Mouse (Mus musculus): ENCODE data around the gene Bhlhe41.

The Bhlhe41 gene

DNA sequence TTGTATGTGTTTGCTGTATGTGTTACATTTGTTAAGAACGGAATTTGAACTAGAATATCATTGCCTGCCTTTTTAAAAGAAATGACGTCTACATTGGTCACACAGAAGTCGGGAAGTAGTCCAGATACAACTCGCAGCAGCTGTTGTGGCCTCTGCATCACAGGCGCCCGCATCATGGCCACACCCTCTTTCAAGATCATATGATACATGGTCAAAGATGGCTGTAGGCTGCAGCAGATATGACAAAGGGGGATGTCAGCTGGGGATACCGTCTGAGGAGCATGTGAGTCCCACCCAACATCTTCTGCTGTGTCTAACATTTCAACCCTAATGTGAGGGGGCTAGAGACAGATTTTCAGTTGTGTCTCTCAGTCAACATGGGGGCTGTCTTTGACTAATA is 6.7 kb upstream of the Bhlhe41 start:
- no peak for DNase-seq (ENCODE audit: low spot score in 2 of 2)

DNA sequence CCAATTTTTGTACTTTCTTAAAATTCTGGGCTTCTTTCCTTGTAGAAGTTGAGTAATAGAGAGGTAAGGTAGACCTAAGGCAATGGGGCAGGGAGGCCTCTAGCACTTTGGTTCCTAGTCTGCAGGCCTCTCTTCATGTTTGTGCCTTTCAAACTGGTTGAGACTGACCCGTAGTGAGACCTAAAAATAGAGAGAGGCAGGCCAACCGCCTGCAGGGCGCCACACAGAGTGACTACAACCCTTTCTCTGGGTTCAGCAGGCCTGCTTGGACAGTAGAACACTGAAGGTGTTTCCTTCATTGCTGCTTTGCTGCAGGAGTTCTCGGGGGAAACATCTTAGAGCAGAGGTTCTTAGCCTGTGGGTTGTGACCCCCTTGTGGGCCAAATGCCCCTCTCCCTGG is 5.6 kb upstream of the Bhlhe41 start:
- no peak for DNase-seq (ENCODE audit: low spot score in 2 of 2)

DNA sequence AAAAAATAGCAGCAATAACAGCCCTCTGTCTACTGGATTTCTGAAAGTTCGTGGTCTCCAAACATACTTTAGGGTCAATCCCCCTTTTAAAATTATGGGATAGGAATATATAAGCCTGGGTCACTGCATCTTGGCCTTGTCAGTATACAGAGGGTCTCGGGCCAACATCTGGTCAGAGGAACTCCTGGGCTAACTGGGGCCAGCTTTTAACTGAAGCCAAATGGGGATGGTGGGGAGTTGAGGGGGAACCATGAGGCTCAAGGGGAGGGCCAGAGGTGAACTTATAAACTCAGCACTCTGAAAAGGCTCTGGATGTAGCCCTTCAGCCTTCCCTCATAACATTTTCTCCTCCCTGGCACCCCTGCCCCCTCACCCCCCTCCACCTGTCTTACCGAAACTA is 1.8 kb upstream of the Bhlhe41 start:
- no peak for DNase-seq (ENCODE audit: low spot score in 2 of 2)

DNA sequence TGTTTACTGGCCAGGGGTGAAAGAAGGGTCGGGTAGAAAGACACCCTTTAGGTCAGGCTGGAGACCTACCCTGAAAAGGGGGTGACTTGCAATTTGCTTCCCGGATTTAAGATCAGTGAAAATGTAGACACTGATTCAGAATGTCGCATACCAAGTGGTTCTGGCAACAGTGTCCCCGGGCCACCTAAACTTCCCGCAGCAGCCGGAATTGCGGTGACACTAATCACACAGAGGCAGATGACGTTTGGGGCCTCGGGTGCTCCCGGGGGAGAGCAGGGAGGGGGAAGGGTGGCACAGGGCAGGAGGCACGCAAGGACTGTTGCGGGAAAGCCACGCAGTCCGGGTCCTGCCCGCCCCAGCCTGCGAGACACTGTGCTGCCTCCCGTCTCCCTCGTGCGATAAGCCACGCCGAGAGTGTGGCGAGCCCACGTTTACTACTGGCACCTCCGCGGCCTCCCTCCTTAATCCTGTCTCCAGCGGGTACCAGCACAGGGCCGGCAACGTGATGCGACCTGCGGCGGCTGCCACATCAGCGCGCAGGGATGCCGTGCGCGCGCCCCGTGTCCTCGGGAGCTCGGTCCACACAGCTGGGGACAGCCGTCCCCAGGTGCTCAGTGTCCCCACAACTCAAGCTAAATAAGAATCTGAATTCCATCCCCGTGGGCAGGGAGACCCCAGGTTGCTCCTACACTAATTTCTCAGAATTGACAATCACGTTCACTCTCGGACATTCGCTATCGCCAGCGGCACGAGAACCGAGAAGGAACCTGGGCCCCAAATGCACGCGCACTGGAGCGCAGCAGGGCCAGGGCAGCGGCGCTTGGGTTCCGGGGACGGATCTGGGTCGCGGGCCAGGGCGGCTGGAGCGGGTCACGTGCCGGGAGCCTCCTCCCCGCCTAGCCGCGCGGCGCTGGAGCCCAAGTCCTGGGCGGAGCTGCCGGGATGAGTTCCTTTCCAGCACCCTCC is 811 bp upstream of the Bhlhe41 start:
- DNase-seq (ENCODE audit: low spot score in 2 of 2) = peak; percentile 82 to 93

DNA sequence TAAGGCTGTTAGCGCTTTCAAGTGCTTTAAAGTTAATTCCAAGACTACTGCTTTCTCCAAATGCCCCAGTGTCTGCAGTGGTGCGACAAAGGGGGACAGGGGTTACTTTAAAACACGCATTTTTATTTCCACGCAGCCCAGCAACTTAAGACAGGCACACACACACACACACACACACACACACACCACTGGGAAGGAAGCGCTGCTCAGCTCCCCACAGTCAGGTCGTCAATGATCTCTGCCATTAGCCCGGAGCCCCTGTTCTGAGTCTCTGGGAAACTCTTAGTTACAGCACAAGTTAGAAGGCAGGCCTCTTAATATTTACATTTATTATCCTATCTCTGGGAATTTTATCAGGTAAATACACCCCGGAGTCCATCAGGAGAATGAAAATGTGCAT is 1.2 kb downstream of the Bhlhe41 start:
- DNase-seq (ENCODE audit: low spot score in 2 of 2) = no peak

DNA sequence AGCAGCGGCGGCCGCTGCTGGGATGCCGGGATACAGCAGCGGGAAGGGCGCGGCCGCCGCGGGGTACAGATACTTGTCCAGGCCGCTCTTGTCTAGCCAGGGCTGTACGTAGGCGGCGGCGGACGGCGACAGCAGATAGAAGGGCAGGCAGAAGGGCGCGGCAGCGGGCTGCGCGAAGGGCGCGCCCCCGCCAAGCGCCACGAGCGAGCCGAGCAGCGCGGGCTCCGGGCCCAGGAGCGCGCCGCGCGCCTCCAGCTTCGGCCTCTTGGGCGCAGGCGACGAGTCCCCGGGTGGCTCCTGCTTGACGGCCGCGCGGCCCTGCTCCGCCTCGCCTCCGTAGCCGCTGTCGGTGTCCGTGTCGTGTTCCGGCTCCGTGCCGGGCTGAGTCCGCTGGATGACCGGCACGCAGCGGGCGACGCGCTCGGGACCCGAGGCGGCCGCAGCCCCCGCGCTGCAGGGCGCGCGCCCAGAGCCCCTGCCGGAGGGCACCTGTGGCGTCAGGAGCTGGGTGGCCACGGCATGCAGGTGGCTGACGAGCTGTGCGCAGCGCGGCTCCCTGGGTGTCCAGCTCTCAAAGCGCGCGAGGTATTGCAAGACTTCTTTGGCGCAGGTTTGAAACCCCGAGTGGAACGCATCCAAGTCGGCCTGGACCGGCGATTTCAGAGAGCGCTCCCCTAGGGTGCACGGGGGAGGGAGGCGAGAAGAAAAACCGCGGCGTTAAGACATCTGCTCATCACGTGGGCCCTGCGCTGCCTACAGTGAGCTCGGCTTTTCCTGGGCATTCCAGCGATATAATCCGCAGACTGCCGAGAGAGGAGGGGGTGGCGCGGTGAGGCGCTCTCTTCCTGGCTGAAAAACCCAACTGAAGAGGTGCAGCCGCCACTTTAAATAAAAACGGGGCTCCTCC is 2.0 kb downstream of the Bhlhe41 start:
- DNase-seq (ENCODE audit: low spot score in 2 of 2) = peak; percentile 57 to 82

DNA sequence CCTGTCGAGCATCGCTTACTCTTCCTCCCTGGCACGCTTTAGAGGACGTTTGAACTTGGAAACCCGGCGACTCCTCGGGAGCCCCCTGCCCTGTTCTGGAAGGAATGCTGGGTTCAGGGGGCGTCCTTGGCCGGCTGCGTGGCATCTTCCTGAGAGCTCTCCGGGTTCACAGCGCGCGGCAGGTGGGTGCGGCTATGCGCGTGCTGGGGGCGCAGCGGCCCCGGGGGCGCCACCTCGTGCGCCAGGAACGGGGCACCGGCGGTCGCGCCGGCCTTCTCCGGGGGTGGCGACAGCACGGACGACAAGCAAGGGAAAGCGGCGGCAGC is 2.7 kb downstream of the Bhlhe41 start:
- DNase-seq (ENCODE audit: low spot score in 2 of 2) = no peak

DNA sequence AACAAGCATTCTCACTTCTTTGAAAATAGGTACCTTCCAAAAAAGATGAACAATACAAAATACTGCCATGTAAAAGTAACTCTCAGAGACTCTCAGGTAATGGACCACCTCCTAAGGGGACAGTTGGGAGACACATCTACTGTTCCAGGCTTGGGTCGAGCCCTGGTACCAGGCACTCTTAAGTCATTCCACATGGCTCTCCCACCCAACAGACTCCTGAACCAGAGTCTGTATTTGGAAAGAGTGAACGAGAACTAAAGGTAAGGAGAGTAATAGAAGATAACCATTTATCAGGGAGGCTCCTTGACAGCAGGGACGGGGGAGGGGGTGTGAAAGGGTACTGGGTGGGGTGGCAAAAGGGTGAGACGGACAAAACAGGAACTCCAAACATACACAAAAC is 3.0 kb downstream of the Bhlhe41 start:
- DNase-seq (ENCODE audit: low spot score in 2 of 2) = no peak

DNA sequence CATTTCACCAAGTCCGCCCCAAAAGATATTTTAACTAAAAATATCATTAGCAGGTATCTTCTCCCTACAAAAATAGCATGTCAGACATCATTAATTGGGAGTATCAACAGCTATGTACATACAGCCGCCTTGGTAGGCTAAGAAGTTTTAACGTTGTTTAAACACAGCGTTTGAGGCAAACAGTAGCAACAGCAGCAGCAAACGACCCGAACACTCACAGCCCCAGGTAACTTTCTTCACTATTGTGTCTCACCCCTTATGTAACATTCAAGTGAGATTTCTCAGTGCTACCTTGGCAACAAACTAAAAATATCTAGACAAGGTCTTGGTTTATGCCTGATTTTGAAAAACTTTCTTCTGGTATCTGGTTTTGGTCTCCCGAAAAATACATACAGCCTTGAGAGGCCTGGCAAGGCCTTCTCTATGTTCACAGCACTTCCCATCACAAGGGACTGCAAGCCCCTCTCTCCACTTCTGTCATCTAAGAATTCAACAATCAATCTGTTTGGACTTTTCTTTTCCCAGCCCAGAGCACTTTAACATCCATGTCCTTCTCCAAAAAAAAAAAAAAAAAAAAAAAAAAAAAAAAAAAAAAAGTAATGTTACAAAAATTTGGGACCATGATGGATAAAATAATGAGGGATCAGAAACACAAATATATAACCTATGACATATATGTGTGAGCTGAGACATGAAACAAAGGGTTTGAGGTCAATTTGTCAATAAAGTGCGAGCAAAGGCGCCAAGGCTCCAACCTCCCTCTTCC is 3.7 kb downstream of the Bhlhe41 start:
- no peak for DNase-seq (ENCODE audit: low spot score in 2 of 2)

DNA sequence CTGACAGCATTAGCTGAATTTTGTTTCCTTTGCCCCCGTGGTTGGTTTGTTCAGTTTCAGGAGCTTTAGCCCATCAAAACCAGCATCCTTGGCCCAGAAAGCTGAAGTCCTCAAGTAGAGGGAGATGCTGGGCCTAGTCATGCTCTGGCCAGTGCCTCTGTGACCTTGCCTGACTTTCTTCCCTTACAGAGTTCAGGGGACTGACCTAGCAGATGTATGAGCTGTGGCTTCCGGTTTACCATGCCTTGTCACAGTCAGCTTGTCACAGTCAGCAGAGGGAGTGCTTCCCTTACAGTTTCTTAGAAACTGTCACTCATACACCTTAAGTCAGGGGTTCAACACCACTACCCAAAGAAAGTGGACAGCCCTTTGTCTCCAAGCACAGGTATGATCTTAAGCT is 5.0 kb downstream of the Bhlhe41 start:
- DNase-seq (ENCODE audit: low spot score in 2 of 2) = no peak

DNA sequence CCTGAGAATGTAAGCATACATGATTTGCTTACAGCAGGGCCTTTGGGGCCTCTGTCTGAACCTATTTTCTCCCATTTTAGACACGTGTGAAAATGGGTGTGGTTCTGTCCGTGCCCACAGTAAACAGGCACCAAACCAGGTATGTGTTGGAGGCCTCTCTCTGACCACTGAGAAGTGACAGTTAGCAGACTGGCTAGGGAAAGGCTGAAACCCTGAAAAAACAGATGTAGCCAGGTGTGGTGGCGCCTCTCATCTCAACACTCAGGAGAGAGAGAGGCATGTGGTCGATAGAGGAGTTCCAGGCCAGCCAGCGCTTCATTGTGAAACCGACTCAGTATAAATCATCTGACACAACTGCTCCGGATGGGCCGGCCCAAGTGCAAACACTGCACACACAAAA is 6.9 kb downstream of the Bhlhe41 start:
- DNase-seq (ENCODE audit: low spot score in 2 of 2) = no peak

DNA sequence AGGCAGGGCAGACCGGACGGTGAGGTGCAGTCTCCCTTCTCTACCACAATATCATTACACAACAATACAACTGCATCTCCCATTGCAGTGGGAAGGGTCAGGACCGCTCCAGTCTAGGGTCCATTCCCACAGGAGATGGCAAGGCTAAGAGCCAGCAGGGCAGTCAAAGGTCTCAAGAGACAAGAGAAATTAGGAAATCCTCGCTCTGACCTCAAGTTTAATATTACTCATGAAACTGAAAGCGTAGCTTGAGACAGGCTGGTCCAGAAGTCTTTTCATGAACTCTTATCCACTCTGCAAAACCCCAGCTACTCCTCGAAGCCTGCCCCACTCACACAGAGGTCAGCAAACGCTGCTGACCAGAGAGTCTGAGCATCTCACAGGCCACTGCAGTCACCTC is 7.9 kb downstream of the Bhlhe41 start:
- peak in 1 of 2 experiments; percentile 33 for DNase-seq (ENCODE audit: low spot score in 2 of 2)

DNA sequence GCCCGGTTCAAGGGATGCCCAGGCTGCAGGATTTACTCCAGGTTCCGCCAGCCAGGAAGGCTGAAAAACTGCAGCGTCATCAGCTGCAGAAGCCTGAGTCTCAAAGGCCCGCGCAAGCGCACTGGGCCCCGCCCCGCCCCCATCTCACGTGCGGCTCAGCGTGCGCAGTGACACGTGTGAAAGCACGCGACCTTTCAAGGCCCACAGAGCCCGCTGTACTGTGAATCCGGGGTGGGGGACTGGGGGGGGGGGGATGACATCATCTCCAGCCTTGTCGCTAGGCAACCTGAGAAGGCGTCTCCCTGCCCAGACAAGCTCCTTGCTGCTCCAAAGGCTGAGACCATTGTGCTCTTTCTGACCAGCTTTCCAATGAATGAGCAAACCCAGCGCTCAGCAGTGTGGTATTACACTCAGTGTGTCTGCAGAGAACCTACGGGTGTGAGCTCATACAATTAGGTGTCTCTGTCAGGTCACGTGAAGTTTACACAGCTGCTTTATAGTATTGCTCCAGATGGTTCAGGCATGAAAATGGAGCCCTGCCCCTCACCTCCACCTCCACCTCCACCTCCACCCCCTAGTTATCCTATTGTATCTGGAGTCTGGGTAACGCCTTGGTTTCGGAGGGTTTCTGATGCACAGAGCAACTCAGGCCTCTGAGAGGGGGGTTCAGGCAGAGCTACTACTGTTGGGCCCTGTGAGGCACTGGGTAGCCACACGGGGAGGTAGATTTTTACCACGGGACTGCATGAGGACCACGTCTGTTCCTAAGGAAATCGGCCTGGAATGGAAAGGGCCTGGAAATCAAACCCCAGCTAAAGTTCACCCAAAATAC is 9.4 kb downstream of the Bhlhe41 start:
- DNase-seq (ENCODE audit: low spot score in 2 of 2) = peak; percentile 98

DNA sequence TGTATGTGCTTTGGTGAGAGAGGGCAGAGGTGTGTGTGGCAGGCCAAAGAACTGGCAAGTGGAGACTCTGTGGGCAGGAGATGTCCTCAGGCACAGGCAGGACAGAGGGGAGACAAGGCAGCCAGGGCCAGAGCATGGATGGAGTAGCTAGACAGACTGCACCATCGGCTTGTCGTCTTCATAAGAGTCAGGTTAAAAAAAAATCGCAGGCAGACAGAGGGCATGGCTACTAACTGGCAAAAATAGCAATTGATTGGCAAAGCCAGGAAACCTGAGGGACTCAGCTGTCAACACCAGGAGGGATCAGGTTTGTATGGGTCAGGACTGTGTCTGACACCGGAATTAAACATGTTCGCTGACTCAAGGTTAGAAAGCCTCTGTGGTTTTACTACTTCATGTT is 10.6 kb downstream of the Bhlhe41 start:
- DNase-seq (ENCODE audit: low spot score in 2 of 2) = no peak

DNA sequence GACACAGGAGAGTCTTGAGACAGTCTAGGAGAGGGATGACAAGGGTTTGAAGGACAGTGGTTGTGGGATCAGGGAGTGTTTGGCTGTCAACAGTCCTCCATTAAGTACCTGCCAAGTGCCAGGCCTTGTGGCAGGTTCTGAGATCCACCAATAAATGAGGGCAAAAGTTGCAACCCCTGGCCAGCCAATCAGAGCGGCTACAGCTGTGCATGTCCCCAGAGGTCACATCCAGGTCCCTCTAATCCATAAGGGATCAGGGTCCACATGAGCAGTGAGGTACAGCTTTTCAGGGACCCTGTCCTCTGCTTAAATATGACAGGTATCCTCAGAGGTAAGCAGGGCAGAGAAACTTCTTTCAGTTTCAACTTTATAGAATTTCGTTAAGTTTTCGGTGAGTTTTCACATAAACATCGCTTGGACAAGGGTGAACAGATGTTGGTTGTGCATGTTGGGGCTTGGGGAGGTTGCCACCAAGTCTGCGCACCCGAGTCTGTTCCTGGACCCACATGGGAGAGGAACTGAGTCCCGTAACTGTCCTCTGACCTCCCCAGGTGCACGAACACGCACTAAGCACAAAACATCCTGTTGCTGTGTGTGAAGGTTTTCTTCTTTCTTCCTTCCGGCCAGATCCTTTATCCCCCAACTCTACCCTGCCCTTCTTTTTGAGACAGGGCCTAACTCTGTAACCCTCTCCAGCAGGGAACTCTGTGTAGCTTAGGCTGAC is 11.8 kb downstream of the Bhlhe41 start:
- DNase-seq (ENCODE audit: low spot score in 2 of 2) = no peak

DNA sequence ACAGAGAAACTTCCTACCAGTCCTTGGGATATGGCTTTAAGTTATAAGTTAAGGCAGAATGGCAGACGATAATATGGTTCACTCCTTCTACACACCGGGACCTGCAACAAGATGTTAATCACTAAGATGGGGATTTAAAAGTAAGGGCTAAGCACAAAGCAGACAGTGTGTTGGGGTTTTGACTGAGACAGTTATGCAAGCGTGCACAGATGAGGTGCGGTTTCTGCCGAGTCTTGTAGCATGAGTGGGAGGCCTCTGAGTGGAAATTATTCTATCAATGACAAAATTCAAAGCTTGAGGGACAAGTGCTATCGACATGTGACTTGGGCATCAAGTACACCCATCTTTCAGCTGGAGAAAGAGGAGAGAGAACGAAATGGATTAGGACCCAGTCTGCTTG is 12.7 kb downstream of the Bhlhe41 start:
- DNase-seq (ENCODE audit: low spot score in 2 of 2) = no peak

DNA sequence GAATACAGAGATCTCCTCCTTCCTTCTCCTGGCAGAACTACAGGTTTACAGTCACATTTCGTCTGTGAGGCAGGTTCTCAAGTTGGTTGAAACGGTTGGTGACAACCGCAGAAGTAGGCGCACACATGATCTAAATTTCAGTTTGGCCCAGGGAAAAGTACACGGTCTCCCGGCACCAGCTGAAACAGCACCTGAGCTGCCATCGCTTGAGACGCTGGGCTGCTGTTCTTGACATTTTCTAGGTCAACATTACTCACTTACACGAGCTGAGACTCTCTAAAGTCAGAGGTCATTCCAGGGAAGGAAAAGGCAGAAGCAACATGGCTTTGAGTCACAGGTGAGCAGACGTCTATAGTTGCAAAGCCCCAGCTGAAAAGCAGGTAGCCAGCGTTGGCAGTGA is 13.4 kb downstream of the Bhlhe41 start:
- DNase-seq (ENCODE audit: low spot score in 2 of 2) = no peak

DNA sequence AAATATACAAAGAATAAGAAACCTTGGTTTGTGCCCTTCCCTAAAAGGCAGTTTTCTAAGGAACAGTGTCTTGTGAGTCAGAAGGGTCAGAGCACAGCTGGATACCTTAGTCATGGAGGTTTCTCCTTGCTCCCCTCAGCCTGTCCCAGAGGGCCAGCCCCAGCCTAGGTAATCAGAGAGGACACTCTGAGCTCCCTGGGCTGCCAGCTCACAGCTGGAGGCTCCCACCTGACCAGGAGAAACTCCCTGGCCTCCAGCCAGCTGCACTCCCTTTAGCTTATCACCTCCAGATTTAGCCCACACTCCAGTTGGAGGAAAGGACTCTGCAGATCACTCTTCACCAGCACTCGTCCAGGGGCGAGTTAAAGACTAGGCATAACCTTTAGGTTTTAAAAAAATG is 14.6 kb downstream of the Bhlhe41 start:
- no peak for DNase-seq (ENCODE audit: low spot score in 2 of 2)

DNA sequence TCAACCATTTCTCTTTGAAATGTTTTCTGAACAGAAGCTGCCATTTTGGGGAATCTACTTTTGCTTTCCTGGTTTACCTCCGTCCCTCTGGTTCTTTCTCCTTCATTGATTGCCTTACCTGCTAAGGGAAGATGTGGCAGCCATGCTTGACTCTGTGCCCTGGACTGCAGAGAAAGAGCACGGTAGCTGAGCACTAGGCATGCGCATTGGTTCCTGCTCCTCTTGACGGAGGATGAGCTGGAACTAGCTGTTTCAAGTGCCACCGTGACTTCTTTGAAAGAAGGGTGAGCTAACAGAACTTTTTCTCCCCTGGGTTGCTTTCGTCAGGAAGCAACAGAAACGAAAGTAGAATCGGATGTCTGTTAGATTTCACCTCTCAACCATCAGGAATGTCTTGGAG is 17.7 kb downstream of the Bhlhe41 start:
- no peak for DNase-seq (ENCODE audit: low spot score in 2 of 2)

DNA sequence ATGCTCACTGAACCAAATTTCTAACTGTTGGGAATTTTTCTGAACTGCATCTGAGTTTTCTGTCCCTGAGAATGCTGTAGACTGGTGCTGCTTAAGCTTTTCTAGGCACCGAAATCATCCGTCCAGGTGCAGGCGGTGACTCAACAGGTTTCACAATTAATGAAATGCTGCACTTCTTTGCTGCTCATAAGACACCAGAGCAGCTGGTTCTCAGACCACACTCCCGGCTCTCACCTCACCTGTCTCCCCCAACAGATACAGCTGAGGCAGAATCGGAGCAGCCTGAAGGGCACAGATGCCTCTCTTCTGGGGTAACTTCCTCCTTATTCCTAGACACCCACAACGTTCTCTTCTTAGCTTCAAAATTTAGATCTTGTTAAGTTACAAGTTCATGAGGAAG is 18.4 kb downstream of the Bhlhe41 start:
- DNase-seq (ENCODE audit: low spot score in 2 of 2) = no peak

DNA sequence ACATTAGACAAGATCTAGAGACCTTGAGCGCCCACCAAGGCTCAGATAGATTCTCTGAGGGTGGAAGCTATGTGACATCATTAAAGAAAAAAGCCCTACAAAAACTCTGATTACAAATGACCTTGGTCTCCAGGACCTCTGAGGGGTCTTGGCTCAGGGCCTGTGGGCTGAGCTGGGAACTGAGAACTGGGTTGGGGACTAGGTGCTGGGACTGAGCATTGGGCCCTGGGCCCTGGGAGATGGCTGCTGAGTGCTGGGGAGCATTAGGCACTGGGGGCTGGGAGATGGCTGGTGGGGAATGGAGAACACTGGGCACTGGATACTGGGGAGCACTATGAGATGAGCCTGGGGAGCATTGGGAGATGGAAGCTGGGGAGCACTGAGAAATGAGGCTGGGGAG is 19.3 kb downstream of the Bhlhe41 start:
- no peak for DNase-seq (ENCODE audit: low spot score in 2 of 2)
